Mouse (Mus musculus) gastrocnemius, postnatal 14 days (tissue): Measurements from ENCODE around the gene Retreg2. TPM values are rescaled to one million over a fixed set of nuclear protein-coding genes. Genes with fewer than 3 reads are reported as not detected.

Experiments used
- DNase-seq: peaks from one replicate; pipeline ENCODE4 v3.0.0; 2021; ENCODE audit warnings: mixed read lengths
- intact Hi-C: fragments of 180-260 bp; cut with DNase I; formaldehyde crosslinking; loops from one replicate; pipeline ENCODE4 v1.15.1; 2025; ENCODE audit warnings: low total_unique reads
- long read RNA-seq, 2 experiments: library from polyadenylated mRNA; stranded (forward); transcript quantifications; one replicate each; pipeline ENCODE4 v2.0.0; 2021
- total RNA-seq, 2 experiments: library from RNA; stranded (reverse); gene quantifications; 2 replicates each; pipeline ENCODE4 v1.2.3; 2021

The Retreg2 gene
- total RNA-seq = 10 to 100 TPM; 13.2 to 15.1 TPM
- long read RNA-seq, experiment 1, transcript Retreg2-201 (9 exons, 2,561 nt) = major isoform, 16 of 22 reads
- long read RNA-seq, experiment 1, partial matches to known transcripts = 4 of 22 reads
- long read RNA-seq, experiment 1, other reads (novel, unspliced or antisense) = 0 of 22 reads
- long read RNA-seq, experiment 2, transcript Retreg2-201 (9 exons, 2,561 nt) = major isoform, 21 of 28 reads
- long read RNA-seq, experiment 2, partial matches to known transcripts = 1 of 28 reads
- long read RNA-seq, experiment 2, other reads (novel, unspliced or antisense) = 4 of 28 reads

DNA sequence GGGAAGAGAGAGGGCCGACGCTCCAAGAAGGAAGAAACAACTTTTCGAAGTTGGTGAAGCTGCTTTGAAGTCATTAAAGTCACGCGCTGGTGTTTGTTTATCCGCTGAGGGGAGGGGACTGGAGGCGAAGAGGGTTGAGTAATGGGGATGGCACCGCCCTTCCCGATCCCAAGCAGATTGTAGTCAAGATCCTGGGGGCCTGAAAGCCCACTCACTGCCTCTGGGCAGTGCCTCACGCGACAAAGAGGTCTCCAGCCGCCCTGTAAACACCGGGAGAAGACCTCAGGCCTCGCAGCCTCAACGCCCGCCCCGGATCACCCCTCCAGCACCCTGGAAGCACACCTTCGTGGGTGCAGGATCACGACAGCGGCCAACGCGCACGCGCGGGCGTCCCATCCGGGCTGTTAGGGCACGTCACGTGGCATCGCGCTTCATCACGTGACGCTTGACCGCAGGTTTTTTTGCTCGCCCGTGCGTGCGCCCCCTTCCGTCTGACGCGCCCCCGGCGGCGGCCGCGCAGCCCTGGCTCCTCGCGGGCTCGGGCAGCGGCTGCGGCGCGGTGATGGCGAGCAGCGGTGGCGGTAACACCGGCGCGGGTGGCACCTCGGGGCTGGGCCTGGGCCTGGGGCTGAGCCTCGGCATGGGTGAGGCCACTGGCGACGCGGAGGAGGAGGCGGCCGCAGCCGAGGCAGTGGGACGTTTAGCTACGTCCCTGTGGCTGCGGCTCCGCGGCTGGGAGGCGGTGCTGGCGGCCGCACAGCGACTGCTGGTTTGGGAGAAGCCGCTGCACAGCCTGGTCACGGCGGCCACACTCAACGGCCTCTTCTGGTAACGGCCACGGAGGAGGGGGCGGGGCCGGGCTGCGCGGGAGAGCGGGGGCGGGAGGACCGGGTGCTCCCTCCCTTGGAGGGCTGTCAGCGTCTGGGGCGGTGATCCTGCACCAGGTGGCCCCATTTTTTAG lies at the start of gene Retreg2, which contains the start of gene Cnppd1:
TSS of gene Retreg2 (plus strand) at position 478 of the 961 bp plus-strand sequence.
TSS of gene Cnppd1 (minus strand) at position 411 of the 961 bp plus-strand sequence.
- intact Hi-C loops = no loop called here
- peak; percentile 96 for DNase-seq

- intact Hi-C loops = no loop called here
- no peak for DNase-seq
Measured at GRCm38 (mm10) chr1:75122211-75122610, 20.4 kb upstream of the Retreg2 start.

DNA sequence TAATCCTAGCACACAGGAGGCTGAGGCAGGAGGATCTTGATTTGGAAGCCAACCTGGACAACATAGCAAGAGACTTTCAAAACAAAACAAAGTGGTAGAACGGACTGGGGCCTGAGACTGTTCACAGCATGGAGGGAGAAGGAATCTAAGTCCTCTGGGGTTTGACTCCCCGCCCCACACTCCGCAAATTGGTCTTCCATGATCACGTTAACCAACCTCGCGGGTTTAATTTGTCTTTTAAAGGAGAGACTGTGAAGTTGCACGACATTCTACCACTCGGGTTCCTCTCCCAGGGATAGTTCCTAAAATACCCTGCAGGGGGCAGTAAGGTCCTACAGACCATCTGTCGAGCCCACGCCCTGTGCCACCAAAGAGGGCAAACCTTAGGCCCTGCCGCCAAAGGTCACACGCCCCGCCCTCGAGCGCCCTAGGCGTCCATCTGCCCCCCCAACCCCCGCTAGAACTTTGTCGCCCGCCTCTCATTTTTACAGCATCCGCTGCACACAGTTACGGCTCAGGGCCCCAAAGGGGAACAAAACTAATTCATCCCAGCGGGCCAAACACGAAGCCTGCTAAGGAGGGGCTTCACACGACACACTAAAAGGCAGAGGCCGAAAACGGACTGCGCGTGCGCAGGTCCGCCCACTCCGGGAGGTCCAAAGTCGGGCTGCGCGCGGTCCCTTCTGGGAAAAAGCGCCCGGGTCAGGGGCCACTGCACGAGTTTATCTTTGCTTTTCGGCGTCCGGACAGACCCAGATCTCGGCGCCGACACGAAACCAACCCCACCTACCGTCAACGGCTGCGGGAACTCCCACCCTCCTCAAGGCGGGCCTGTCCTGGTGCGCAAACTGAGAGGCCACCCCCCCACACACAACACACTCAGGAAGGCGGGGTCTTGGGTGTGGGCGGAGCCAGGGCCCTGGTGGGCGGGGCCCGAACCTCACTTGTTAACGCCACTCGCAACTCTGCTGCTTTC lies 17.9 kb upstream of the Retreg2 start, which contains the start of gene Nhej1:
TSS of gene Nhej1 (minus strand) at position 855 of the 976 bp plus-strand sequence.
- DNase-seq = peak; percentile 95
- intact Hi-C loops = no loop called here

- no peak for DNase-seq
- intact Hi-C loops = no loop called here
Measured at GRCm38 (mm10) chr1:75125418-75125817, 17.2 kb upstream of the Retreg2 start.

- intact Hi-C loops = no loop called here
- DNase-seq = no peak
Measured at GRCm38 (mm10) chr1:75128641-75129040, 13.9 kb upstream of the Retreg2 start.

- intact Hi-C loops = no loop called here
- no peak for DNase-seq
Measured at GRCm38 (mm10) chr1:75133421-75134207, 9.0 kb upstream of the Retreg2 start, which contains the start of gene Slc23a3. Gene Slc23a3 (minus strand): TSS chr1:75133890.

GRCm38 (mm10) chr1:75136293-75136692 lies 6.3 kb upstream of the Retreg2 start:
- DNase-seq = no peak
- intact Hi-C loops = no loop called here

- no peak for DNase-seq
- intact Hi-C loops = no loop called here
Measured at GRCm38 (mm10) chr1:75136730-75137129, 5.8 kb upstream of the Retreg2 start.

DNA sequence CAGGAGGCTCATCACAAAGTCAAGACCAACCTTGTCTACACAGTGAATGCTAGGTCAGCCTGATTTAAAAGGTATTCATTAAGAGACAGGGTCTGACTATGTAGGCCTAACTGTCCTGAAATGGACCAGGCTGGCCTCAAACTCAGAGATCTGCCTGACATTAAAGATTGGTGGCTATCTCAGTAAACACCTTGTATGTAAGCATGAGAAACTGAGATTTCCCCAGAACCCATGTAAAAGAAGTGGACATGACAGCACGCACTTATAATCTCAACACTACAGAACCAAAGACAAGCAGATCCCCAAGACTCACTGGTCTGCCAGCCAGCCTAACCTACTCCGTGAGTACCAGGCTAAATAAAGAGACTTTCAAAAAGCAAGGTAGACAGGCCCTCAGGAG lies 4.1 kb upstream of the Retreg2 start:
- DNase-seq = no peak
- intact Hi-C loops = no loop called here

GRCm38 (mm10) chr1:75140601-75141190 lies 1.9 kb upstream of the Retreg2 start:
- no peak for DNase-seq

GRCm38 (mm10) chr1:75141486-75142190 lies 940 bp upstream of the Retreg2 start:
- peak; percentile 70 for DNase-seq
- intact Hi-C loops = no loop called here

More at GRCm38 (mm10) chr1:75140601-75141190, 1.9 kb upstream of the Retreg2 start:
- intact Hi-C loops = no loop called here

- no peak for DNase-seq
- intact Hi-C loops = no loop called here
Measured at GRCm38 (mm10) chr1:75145589-75145988, 3.0 kb downstream of the Retreg2 start.

DNA sequence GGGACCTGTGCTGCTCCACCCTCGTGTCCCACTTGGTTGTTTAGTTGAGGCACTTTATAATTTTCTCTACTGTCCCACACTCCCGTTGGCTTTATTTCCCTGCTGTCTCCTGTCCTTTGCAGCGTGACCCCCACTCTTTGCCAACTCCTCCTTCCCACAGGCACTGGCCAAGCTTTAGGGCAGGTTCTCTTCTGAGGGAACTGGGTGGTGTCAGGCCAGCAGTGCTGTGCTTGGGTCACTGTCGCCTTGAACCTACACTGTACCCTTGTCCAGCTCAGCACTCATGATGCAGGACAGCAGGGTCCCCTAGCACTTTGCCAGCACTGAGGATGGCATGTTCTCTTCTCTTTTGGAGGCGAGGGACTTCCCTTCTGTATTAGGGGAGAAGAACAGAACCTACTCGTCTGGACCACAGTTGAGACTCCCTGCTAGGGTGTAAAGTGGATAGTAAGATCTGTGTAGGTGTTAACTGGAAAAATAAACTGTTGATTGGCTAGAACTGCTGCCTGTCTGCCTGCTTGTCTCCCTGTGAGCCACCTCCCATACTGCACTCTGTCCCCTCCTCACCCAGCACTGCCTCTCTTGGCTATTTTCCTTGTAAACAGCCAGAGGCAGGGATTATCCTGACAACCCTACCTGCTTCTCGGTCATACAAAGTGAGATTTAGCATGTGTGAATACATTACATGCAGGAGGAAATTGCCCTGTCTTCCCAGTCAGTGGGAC lies 5.0 kb downstream of the Retreg2 start:
- no peak for DNase-seq
- intact Hi-C loops = no loop called here

- no peak for DNase-seq
- intact Hi-C loops = no loop called here
Measured at GRCm38 (mm10) chr1:75148727-75149126, 6.1 kb downstream of the Retreg2 start.

DNA sequence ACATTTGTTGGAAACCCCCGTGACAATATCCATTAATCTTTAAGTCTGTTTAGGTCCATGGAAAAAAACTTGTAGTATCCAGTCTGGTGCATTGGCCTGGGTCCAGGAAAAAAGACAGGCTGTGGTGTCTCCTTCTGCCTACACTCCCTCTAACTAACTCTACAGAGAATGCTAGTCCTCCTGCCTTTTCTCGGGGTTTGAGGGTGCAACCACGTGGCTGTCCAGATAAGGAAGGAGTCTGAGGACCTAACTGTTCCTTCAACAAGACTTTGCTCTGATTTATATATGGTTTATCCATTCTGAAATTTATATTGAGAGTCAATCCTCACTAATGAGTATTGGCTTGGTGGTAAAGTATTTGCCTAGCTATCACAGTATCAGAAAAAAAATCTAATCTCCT lies 13.3 kb downstream of the Retreg2 start:
- intact Hi-C loops = no loop called here
- DNase-seq = no peak

- intact Hi-C loops = no loop called here
- DNase-seq = no peak
Measured at GRCm38 (mm10) chr1:75158990-75159389, 16.4 kb downstream of the Retreg2 start.
